Mouse (Mus musculus): ENCODE results near the gene 1500009C09Rik. TPM values are rescaled to one million over a fixed set of nuclear protein-coding genes. Genes with fewer than 3 reads are reported as not detected.

The 1500009C09Rik gene
- not detected in 2 replicates for total RNA-seq (2023)

DNA sequence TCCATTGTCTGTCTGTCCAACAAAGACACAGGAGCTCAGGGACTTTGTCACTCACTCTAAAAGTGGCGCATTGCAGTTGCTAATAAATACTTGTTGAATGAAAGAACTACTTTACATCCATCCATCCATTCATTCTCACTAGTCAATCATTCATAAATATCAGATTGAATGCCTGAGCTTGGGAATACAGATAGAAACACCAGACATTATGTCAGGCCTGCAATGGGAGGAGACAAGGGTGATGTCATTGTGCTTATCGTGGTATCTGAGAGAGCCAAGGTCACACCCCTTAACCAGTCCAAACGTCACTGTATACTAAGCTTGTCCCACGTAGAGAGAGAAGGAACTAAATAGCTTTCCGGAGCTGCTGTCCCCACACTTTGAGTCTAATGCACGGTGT, at the start of gene 1500009C09Rik:
Gene 1500009C09Rik, plus strand, starts transcription at position 301 of the 400 bp plus-strand sequence.

DNA sequence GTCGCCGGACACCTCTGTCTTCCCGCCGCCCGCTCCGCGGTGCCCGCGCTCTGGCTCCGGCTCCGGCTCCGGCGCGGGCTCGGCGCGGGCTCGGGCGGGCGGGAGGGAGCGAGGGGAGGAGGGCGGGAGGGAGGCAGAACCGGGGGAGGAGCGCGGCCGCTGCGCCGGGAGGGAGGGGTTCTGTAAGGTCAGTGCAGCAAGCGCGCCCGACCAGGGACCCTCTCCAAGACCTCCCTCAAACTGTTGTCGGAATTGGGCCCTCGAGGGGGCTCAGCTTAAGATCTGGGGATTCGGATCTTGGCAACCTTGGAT, 39.5 kb upstream of the 1500009C09Rik start, which contains the start of gene Shisa8:
Gene Shisa8, minus strand, starts transcription at position 64 of the 312 bp plus-strand sequence.

DNA sequence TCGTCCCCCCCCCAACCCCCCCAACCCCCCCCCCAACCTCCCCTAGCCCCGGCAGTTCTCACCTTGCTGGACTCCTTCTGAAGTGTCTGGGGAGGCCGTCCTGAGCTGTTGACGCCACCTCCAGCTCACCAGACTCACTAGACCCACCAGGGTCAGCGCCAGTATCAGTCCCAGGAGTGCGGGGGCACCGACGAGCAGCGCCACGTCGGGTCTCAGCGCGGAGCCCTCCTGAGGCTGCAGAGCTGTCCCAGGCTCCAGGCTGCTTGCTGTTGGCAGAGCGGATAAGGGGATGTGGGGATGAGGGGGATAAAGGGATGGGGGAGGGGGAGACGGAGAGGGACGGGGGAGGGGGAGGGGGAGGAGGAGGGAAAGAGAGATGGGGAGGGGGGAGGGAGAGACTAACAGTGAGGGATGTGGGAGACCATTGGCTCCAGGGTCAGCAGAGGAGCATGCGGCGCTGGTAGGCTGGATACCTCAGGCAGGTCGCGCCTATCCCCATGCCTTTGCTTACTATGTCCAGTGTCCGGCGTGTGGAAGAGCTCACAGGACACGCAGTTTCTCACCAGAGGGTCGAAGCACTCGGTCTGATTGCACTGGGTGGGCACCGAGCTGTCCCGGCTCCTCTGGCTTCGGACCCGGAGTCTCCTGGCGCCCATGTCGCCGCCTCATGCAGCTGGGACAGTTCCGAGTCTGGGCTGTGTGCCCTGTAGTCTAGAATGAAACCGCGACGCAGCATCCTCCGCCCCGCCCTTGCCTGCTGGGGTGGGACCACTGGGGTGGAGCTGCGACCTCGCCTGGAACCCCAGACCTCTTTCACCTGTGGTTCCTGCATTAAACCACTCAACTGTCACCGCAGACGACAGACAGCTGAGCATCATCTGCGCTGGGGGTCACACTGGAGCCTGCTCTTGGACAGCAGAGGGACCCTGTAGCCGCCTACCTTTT, 28.3 kb upstream of the 1500009C09Rik start, which contains the start of gene Tnfrsf13c:
Gene Tnfrsf13c, minus strand, starts transcription at position 713 of the 945 bp plus-strand sequence.

DNA sequence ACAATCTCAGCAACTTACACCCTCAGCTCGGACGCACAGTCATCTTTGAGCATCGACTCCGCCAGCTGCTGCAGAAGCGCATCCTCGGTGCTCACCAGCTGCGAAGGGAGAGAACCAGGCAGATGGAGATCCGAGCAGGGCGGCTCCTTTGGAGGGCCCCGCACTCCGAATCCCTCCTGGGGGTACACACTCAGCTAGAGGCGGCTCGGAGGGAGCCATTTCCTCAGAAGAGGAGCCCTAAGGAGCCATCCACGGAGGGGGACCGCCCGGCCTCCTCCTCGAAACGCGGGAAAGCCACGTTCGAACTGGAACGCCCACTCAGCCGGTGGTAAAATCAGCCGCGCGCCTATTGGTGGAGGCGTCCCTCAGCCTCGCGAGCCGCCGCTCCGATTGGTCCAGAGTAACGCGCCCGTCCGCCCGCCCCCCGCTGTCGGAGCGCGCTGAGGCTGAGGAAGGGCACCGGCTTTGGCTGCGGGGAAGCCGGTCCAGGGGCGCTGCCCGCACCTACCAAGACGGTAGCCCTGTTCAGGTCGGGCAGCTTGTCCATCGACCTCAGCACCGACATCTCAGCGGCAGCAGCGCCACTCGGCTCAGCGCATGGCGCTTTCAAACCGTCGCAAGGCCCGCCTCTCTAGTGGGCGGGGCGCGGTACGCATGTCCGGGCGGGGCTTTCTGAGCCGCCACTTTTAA, 7.9 kb upstream of the 1500009C09Rik start, which contains the start of gene Cenpm:
Gene Cenpm, minus strand, starts transcription at position 634 of the 690 bp plus-strand sequence.

DNA sequence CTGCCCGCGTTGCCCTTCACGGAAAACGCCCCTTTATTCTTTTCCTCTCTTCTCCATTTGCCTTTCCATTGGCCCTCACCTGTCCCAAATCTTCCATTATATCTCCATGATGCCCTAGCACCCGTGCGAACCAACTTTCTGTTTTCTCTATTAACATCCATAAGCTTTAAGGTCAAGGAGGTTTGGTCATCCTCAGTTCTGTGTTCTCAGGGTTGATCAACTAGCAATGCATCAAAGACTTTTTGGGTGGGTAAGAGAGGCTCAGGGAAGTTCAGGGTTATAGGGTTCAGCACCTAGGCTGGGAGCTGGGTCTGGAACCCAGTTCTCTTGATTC, 22.4 kb downstream of the 1500009C09Rik start, which contains the start of gene Sept3:
Gene Sept3, plus strand, starts transcription at position 301 of the 334 bp plus-strand sequence.

DNA sequence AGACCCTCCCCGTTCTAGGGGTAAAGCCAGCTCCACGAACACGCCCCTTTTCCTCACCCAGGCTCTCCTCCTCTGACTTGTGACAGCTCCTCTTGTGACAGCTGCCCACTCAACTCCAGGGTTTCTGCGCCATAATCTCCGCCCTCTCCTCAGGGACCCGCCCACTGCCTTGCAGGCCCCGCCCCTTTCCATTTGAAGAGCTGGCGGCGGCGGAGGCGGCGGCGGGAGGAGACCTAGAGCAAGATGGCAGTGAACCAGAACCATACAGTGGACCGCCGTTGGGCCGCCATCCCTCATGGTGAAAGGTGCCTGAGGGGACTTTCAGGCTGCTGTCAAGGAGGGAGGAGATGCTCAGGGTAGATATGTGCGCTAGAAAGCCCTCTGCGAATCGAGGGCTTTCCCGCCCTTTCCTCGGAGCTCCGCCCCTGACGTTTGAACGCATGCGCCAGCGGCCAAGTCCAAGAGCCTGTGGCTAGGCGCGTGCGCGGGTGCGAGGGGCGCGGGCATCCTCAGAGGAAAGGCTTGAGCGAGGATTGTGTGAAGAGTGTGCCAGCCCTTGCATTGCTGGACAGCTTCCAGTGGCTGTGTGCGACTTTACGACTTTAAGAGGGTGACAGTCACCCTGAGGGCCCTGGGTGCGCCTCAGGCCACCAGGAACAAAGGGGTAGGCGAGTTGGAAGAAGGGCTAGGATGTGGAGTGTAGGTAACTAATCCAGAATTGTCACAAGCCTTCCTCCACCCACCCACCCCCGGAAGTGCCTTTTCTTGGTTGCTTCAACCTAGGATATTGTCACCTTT, 46.8 kb downstream of the 1500009C09Rik start, which contains the start of gene Wbp2nl:
Gene Wbp2nl, plus strand, starts transcription at position 191 of the 798 bp plus-strand sequence.

Other genes with a start within 250 kb of the 1500009C09Rik start
- 19.1 and 24.3 TPM in 2 replicates for gene Desi1, start 218.5 kb upstream of the 1500009C09Rik start, total RNA-seq (2023)
- 37.9 and 39.5 TPM in 2 replicates for gene Snu13, start 204.8 kb upstream of the 1500009C09Rik start, total RNA-seq (2023)
- gene 4930407I10Rik, start 193.2 kb upstream of the 1500009C09Rik start, total RNA-seq (2023): not detected in 2 replicates
- not detected in 2 replicates for gene Mei1, start 182.4 kb upstream of the 1500009C09Rik start, total RNA-seq (2023)
- gene Ccdc134, start 124.5 kb upstream of the 1500009C09Rik start, total RNA-seq (2023): 10.6 and 19.5 TPM in 2 replicates
- gene Srebf2, start 105.2 kb upstream of the 1500009C09Rik start, total RNA-seq (2023): 71.2 and 99.3 TPM in 2 replicates
- not detected in 2 replicates for gene Shisa8, start 39.6 kb upstream of the 1500009C09Rik start, total RNA-seq (2023)
- gene Tnfrsf13c, start 28.0 kb upstream of the 1500009C09Rik start, total RNA-seq (2023): 0.63 and 1.0 TPM in 2 replicates
- gene Cenpm, start 7.6 kb upstream of the 1500009C09Rik start, total RNA-seq (2023): 10.1 and 10.9 TPM in 2 replicates
- gene Sept3, start 22.5 kb downstream of the 1500009C09Rik start, total RNA-seq (2023): not detected in 2 replicates
- not detected in 2 replicates for gene Wbp2nl, start 46.6 kb downstream of the 1500009C09Rik start, total RNA-seq (2023)
- gene Naga, start 86.5 kb downstream of the 1500009C09Rik start, total RNA-seq (2023): 81.3 and 94.9 TPM in 2 replicates
- 0.47 and 0.79 TPM in 2 replicates for gene Pheta2, start 86.5 kb downstream of the 1500009C09Rik start, total RNA-seq (2023)
- gene Smdt1, start 86.6 kb downstream of the 1500009C09Rik start, total RNA-seq (2023): 69.9 and 76.6 TPM in 2 replicates
- 69.4 and 71.0 TPM in 2 replicates for gene Ndufa6, start 101.9 kb downstream of the 1500009C09Rik start, total RNA-seq (2023)
- 0.57 and 1.6 TPM in 2 replicates for gene Cyp2d22, start 127.9 kb downstream of the 1500009C09Rik start, total RNA-seq (2023)
- not detected in 2 replicates for gene Cyp2d11, start 141.6 kb downstream of the 1500009C09Rik start, total RNA-seq (2023)
- gene Cyp2d10, start 154.8 kb downstream of the 1500009C09Rik start, total RNA-seq (2023): not detected in 2 replicates
- gene Cyp2d9, start 181.0 kb downstream of the 1500009C09Rik start, total RNA-seq (2023): not detected in 2 replicates